Mouse (Mus musculus): ENCODE results near the gene Dip2c.

Dip2c gene

GRCm38 (mm10) chr13:9276322-9276855, at the start of gene Dip2c:
Dip2c (plus strand) TSS chr13:9276528.
- DNase-seq: peak; percentile 67 to 80

GRCm38 (mm10) chr13:9227078-9227477, 49.2 kb upstream of the Dip2c start:
- no peak for DNase-seq

- DNase-seq: no peak
Measured at GRCm38 (mm10) chr13:9237495-9237894, 38.8 kb upstream of the Dip2c start.

GRCm38 (mm10) chr13:9239127-9239526, 37.2 kb upstream of the Dip2c start:
- DNase-seq: no peak

GRCm38 (mm10) chr13:9239631-9240236, 36.6 kb upstream of the Dip2c start:
- DNase-seq: no peak

GRCm38 (mm10) chr13:9261748-9262147, 14.6 kb upstream of the Dip2c start:
- no peak for DNase-seq

- DNase-seq: no peak
Measured at GRCm38 (mm10) chr13:9265516-9265915, 10.8 kb upstream of the Dip2c start.

GRCm38 (mm10) chr13:9276856-9277620, 710 bp downstream of the Dip2c start:
- peak in 1 of 2 experiments; percentile 8 for DNase-seq

GRCm38 (mm10) chr13:9277621-9277960, 1.3 kb downstream of the Dip2c start:
- DNase-seq: no peak

GRCm38 (mm10) chr13:9278636-9279035, 2.3 kb downstream of the Dip2c start:
- DNase-seq: no peak

GRCm38 (mm10) chr13:9283050-9283449, 6.7 kb downstream of the Dip2c start:
- DNase-seq: no peak

GRCm38 (mm10) chr13:9289916-9290315, 13.6 kb downstream of the Dip2c start:
- DNase-seq: no peak

- no peak for DNase-seq
Measured at GRCm38 (mm10) chr13:9296285-9296684, 20.0 kb downstream of the Dip2c start.

- no peak for DNase-seq
Measured at GRCm38 (mm10) chr13:9297266-9297665, 20.9 kb downstream of the Dip2c start.

- DNase-seq: no peak
Measured at GRCm38 (mm10) chr13:9297689-9298088, 21.4 kb downstream of the Dip2c start.

GRCm38 (mm10) chr13:9299657-9300056, 23.3 kb downstream of the Dip2c start:
- DNase-seq: no peak

- no peak for DNase-seq
Measured at GRCm38 (mm10) chr13:9308863-9309262, 32.5 kb downstream of the Dip2c start.

- DNase-seq: no peak
Measured at GRCm38 (mm10) chr13:9310806-9311205, 34.5 kb downstream of the Dip2c start.

GRCm38 (mm10) chr13:9312916-9313315, 36.6 kb downstream of the Dip2c start:
- DNase-seq: no peak

- DNase-seq: no peak
Measured at GRCm38 (mm10) chr13:9314099-9314712, 37.9 kb downstream of the Dip2c start.

- DNase-seq: no peak
Measured at GRCm38 (mm10) chr13:9314713-9315112, 38.4 kb downstream of the Dip2c start.

- no peak for DNase-seq
Measured at GRCm38 (mm10) chr13:9319745-9320144, 43.4 kb downstream of the Dip2c start.

- DNase-seq: no peak
Measured at GRCm38 (mm10) chr13:9325262-9325661, 48.9 kb downstream of the Dip2c start.
